Mouse (Mus musculus) kidney, adult 18-20 months (tissue): Measurements from ENCODE around the gene Trpc1.

ENCODE experiments used
- DNase-seq: peaks from one replicate; pipeline ENCODE4 v3.0.0; 2021

Gene Trpc1

GRCm38 (mm10) chr9:95750037-95750511 is at the start of gene Trpc1:
Gene Trpc1 (minus strand): TSS chr9:95750375.
- peak; percentile 85 for DNase-seq

DNA sequence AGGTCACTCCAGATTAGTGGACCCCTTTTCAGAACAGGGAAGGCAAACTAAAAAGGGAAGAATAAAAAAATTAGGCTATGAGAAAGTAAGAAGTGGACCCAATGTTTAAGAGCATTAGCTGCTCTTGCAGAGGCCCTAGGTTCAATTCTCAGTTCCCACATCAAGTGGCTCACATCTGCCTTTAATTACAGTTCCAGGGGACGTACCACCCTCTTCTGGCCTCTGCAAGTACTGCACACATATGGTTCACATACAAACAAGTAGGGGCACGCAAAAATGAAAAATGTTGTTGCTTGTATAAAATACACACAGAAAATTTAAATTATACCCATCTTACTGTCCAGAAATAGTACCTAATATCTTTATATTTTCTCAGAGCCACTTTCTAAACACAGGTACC is 46.1 kb upstream of the Trpc1 start:
- DNase-seq = no peak

DNA sequence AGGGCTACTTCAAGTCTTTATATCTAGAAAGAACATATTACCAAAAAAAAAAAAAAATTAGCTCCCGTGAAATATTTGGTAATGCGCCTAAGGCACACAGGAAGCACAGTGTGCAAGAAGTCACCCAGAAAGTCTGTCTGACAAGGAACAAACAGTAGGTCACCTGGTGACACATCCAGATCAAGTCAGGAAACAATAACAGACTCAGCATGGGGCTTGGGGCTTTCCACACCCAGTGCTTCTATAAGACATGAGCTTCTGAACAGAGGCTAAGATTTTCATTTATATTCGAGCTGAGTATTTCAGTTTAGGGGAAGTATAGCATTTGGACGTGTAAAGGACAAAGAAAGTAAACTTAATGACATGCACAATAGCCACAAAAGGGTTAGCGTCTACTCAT is 45.7 kb upstream of the Trpc1 start:
- no peak for DNase-seq

DNA sequence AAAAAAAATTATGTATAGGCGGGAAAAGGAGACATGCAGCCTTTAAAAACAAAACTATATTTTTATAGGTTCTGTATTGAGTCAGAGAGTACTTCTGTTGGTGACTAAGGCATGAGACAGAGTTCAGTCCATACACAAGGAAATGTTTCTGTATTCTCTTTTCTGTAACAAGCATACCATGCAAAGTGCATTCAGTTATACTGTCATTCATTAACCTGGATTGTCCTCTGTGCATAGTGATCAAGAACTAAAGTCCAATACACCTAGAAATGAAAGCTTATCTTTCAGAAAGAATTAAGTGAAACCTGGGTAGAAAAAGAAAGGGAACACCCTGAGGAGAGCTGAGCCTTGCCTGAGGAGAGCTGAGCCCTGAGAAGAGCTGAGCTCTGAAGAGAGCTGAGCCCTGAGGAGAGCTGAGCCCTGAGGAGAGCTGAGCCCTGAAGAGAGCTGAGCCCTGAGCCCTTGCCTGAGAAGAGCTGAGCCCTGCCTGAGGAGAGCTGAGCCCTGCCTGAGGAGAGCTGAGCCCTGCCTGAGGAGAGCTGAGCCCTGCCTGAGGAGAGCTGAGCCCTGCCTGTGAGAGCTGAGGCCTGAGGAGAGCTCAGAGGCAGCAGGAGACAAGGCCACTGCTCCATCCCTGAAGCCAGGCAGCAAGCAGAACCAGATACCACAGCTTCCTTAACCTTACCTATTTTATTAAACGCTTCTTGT is 45.1 kb upstream of the Trpc1 start:
- DNase-seq = peak; percentile 49

- peak; percentile 58 for DNase-seq
These were observed 44.0 kb upstream of the Trpc1 start for GRCm38 (mm10) chr9:95793986-95794744.

DNA sequence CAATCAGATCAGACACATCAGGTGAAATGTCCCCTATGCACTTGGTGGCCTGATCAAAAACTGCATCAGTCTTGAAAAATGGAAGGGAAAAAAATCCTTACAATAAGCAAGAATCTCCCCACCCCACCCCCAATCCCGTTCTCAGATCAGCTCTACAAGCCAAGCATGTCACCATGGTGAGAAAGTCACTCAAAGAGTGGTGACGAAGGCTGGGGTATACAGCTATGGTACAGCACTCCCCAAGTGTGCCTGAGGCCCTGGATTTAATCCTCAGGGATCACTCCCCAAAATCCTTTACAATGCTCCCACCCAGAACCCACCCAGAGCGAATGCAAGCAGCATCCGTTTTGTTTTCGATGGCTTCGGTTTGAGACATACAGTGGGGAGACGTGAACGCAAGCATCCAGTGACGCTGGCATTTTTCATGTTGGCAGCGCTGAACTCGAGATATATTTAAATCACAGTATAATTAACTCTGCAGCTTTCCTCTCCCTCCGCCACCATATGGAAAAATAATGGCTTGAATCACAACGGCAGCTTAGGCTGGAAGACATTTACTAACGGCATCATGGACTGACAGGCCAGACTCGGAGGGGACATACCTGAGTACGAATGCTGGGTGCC is 34.8 kb upstream of the Trpc1 start:
- DNase-seq = no peak

DNA sequence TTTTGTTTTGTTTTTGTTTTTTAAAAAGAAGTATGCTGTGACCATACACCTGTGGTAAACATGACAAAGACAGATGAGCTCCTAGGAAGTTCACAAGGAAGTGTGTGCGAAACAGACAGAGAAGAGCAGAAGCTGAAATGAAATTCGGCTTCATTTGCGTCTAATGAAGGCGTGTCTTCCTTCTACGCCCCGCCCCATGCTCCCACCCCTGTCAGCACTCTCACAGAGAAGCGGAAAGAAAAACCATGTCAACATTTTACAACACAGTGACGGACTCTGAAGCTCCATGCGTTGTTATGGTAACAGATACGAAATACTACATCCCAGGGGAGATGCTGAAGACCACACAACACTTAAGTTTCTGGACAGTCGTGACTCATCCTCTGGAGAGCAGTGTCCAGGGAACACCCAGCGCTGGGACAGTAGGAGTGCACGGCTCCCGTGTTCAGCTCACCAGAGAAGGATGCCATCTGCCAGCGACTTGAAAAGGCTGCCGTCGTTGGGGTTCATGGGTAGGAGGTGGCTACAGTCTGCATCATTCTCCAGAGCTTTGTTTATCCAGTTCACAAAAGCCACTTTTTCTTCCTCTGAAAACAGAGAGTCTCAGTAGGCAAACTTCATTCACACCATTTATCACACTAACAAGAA is 33.6 kb upstream of the Trpc1 start:
- no peak for DNase-seq

GRCm38 (mm10) chr9:95771671-95772070 is 21.5 kb upstream of the Trpc1 start:
- no peak for DNase-seq

GRCm38 (mm10) chr9:95763218-95763617 is 13.0 kb upstream of the Trpc1 start:
- no peak for DNase-seq

DNA sequence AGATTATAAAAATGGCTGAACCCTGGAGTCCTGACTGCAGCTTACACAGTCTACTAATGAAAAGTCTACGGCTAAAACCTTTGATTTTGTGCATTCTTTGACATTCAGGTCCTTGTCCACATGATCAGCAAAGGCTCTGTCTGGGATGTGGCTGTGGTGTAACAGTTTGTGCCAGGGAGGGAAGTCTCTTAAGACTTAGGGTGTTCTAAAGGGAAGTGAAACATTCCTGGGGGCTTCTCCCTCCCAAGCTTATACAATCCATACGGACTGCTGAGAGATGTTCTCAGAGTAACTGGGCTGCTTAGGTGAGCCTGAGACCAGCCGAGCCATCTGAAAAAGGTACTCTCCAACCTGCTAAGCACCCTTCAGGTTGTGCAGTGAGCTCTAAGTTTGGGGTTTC is 12.1 kb upstream of the Trpc1 start:
- DNase-seq = no peak

- DNase-seq = peak; percentile 32
These were observed 11.2 kb upstream of the Trpc1 start for GRCm38 (mm10) chr9:95761381-95761780.

GRCm38 (mm10) chr9:95750746-95751145 is 571 bp upstream of the Trpc1 start:
- DNase-seq = no peak

DNA sequence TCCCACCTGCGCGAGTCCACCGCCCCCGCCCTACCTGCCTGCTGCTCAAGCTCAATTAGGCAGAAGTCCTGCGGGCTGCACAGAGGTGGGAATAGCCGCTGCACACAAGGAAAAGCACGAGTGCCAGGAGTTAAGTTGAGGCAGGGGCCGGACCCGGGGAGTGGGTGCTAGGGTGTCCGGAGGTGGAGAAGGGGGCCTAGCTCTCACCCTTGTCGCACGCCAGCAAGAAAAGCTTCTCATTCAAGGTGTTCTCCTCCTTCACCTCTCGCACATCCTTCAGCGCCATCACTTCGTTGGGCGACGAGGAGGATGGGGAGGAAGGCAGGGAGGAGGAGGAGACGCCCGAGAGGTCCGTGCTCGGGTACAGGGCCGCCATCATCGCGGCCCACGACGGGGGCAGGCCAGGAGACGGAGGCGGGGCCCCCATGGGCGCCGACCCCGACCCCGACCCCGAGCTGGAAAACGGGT is 680 bp downstream of the Trpc1 start:
- peak; percentile 48 for DNase-seq

- no peak for DNase-seq
These were observed 2.9 kb downstream of the Trpc1 start for GRCm38 (mm10) chr9:95747298-95747697.

- DNase-seq = peak; percentile 21
These were observed 5.1 kb downstream of the Trpc1 start for GRCm38 (mm10) chr9:95744845-95745613.

DNA sequence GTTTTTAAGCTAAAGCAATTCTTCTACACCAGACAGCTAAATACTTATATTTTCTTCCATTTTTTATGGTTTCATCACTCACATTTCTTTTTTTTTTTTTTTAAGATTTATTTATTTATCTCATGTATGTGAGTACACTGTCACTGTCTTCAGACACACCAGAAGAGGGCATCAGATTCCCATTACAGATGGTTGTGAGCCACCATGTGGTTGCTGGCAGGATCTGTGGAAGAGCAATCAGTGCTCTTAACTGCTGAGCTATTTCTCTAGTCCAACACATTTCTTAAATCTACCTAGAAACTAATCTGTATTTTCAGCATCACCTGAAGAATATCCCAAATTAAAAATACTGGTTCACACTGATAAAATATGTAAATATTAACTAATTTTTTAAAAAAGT is 13.9 kb downstream of the Trpc1 start:
- DNase-seq = no peak

GRCm38 (mm10) chr9:95712574-95712973 is 37.6 kb downstream of the Trpc1 start:
- no peak for DNase-seq

GRCm38 (mm10) chr9:95708943-95709342 is 41.2 kb downstream of the Trpc1 start:
- DNase-seq = no peak

DNA sequence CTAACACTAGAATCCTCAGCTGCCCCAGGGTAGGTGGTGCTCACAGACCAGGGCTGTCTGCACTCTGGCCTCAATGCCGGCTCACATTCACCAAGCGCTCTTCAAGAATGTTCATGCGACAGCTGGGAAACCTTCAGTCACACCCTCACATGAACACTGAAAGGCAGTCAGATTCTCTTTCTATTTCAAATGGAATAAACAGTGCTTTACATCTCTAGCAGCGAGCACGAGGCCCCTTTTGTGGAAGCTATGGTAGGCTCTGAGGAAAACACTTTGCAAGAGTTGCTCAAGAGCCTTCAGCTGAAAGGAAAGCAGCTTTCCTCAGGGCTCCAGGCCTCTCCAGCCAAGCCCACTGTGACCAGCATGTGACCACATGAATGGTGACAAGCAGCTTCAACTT is 44.8 kb downstream of the Trpc1 start:
- no peak for DNase-seq

DNA sequence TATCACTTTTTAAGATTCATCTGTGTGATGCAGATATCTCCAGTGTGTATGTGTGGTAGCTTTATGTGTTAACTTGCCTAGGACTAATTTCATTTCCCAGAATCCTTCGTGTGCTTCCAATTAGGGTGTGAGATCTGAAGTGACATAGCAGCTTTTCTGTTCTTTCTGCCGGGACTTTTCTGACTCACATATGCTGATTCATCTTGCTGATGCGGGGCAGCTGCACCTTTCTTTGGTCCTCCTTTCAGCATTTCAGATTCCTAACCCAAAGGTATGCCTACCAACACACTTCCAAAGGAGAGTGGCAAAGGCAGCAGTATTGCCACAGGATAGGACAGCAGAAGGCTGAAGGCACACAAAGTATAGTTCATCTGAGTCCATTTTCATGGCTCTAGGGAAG is 46.1 kb downstream of the Trpc1 start:
- no peak for DNase-seq

- no peak for DNase-seq
These were observed 50.9 kb downstream of the Trpc1 start for GRCm38 (mm10) chr9:95699273-95699672.

- DNase-seq = peak; percentile 68
These were observed 52.4 kb downstream of the Trpc1 start for GRCm38 (mm10) chr9:95697808-95698207.
